Mouse (Mus musculus): Measurements from ENCODE around the gene Vwde.

DNA sequence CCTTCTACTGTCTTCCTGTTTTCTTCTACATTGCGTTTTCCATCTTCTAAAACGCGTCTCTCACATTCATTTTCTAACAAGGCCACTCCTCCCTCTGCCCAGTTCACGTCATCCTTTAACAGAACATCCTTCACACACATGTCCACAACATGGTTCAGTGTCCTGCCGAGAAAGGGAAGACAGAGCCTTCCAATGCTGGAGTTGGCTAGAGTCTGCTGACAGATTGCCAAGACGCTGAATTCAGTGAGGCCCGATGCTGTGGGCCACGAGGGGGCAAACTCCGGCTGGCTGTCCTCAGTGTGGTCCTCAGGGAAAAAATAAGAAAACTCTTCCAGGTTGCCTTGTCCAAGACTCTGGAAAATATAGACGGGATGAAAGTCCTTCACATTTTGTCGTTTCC is 37.9 kb downstream of the Vwde start:
- TF ChIP-seq CTCF (IDR thresholded peaks at IDR 0.05; ENCODE audit: insufficient read depth, low read length) (no peak), POLR2A (IDR thresholded peaks at IDR 0.05; ENCODE audit: borderline replicate concordance, extremely low read depth, low read depth, low read length) (no peak)
